Mouse (Mus musculus): ENCODE results near the gene Psapl1. TPM values are rescaled to one million over a fixed set of nuclear protein-coding genes. Genes with fewer than 3 reads are reported as not detected.
A peak's percentile ranks its signal among the peaks of the same experiment; 100 is the strongest.

The Psapl1 gene
- polyA plus RNA-seq, 1 experiment from 2014 or later = 0.17 TPM

DNA sequence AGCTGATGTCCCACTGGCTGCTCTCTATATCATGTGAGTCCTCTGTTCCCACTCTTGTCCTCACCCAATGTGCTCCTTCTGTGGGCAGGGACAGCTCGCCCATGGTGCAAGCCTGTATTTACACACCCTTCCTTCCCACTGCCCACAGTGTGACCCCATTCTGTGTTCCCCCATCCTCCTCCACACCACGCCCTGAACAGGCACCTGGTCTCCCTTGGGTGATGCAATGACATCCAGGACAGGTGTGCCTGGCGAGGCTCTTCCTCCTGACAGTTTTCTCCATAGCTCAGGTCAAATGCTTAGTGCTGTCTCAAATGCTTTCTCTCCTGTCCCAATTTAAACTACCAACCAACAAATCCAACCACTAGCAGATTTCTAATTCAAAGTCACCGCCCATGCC, 8.4 kb upstream of the Psapl1 start:
- Histone ChIP-seq H3K4me2 (replicated peaks) (no peak overlapping the region), H3K9me3 (ENCODE audit: control insufficient read depth, low read length) (no peaks in the 10 kb centered on the region), H3K36me3 (replicated peaks; ENCODE audit: control insufficient read depth, insufficient read depth) (no peaks in the 10 kb centered on the region), H3K4me3 (replicated peaks; ENCODE audit: low read length) (no peak overlapping the region), H3K27ac (no peak overlapping the region), H3K4me1 (replicated peaks; ENCODE audit: control insufficient read depth, insufficient read depth, low read length) (peaks cover 9% of the 10 kb centered on the region), H3K9ac (no peak overlapping the region), H3K27me3 (ENCODE audit: control insufficient read depth, insufficient read depth, low read length) (no peaks in the 10 kb centered on the region)
- DNase-seq (ENCODE audit: low spot score) (no peak), ATAC-seq (ENCODE audit: low FRiP score) (no peak)
- WGBS = 87% methylated on average over 4 of the region's 4 CpGs

DNA sequence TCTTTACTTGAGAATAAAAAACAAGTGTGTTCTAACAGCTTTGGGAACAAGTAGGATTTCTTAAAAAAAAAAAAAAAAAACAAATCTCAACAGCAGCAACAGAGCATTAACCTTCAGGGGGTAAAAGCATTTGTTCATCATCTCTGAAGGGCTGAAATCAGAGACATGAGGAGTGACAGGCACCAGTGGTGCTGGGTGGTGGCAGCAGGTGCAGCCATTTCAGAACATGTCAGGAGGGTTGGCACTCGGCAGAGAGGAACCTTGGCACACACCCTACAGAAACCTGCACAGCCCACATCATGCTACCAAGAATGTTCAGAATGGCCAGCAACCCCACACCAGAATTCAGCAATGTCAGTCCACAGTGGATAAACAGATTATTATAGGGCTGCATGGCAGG, 4.3 kb upstream of the Psapl1 start:
- DNase-seq (ENCODE audit: low spot score) (no peak), ATAC-seq (ENCODE audit: low FRiP score) (no peak)
- no peaks in the 10 kb centered on the region for H3K36me3 ChIP-seq (replicated peaks; ENCODE audit: control insufficient read depth, insufficient read depth)
- H3K9ac ChIP-seq = no peak overlapping the region
- H3K27ac ChIP-seq = no peak overlapping the region
- H3K4me2 ChIP-seq (replicated peaks) = no peak overlapping the region
- peaks cover 6% of the 10 kb centered on the region for H3K4me1 ChIP-seq (replicated peaks; ENCODE audit: control insufficient read depth, insufficient read depth, low read length)
- no peak overlapping the region for H3K4me3 ChIP-seq (replicated peaks; ENCODE audit: low read length)
- H3K27me3 ChIP-seq (ENCODE audit: control insufficient read depth, insufficient read depth, low read length) = no peaks in the 10 kb centered on the region
- H3K9me3 ChIP-seq (ENCODE audit: control insufficient read depth, low read length) = no peaks in the 10 kb centered on the region
- whole genome bisulfite sequencing = 76% methylated on average over 1 of the region's 1 CpGs

- no peaks in the 10 kb centered on the region for H3K27me3 ChIP-seq (ENCODE audit: control insufficient read depth, insufficient read depth, low read length)
- H3K9me3 ChIP-seq (ENCODE audit: control insufficient read depth, low read length) = no peaks in the 10 kb centered on the region
- H3K4me1 ChIP-seq (replicated peaks; ENCODE audit: control insufficient read depth, insufficient read depth, low read length) = no peaks in the 10 kb centered on the region
- H3K36me3 ChIP-seq (replicated peaks; ENCODE audit: control insufficient read depth, insufficient read depth) = no peaks in the 10 kb centered on the region
- H3K4me3 ChIP-seq (replicated peaks; ENCODE audit: low read length) = no peak overlapping the region
- no peak overlapping the region for H3K27ac ChIP-seq
- H3K9ac ChIP-seq = no peak overlapping the region
- H3K4me2 ChIP-seq (replicated peaks) = no peak overlapping the region
- 83% methylated on average over 5 of the region's 5 CpGs for WGBS
- DNase-seq (ENCODE audit: low spot score) (no peak), ATAC-seq (ENCODE audit: low FRiP score) (no peak)
Measured at GRCm38 (mm10) chr5:36202781-36203180, 1.0 kb upstream of the Psapl1 start.

DNA sequence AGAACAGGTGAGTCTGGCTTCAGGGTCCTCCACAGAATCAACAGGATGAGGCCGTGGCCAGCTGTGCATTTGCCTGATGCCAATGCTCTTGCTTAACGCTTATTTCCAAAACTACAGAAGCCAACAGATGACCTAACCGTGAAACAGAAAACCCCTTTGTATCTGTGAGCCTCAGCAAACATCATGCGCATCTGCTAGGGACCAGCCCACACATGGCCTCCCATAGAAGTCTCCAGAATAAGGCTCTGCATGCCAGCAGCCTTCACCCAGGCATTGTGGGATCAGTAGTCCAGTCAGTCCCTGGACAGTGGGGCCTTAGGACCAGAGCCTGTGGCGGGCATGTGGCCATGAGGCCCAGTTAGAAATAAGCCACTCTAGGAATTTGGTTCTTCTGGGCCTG, 400 bp upstream of the Psapl1 start:
- 85% methylated on average over 5 of the region's 5 CpGs for WGBS
- H3K9me3 ChIP-seq (ENCODE audit: control insufficient read depth, low read length) = no peaks in the 10 kb centered on the region
- H3K27me3 ChIP-seq (ENCODE audit: control insufficient read depth, insufficient read depth, low read length) = no peaks in the 10 kb centered on the region
- no peak for DNase-seq (ENCODE audit: low spot score)
- no peak for ATAC-seq (ENCODE audit: low FRiP score)
- no peak overlapping the region for H3K4me3 ChIP-seq (replicated peaks; ENCODE audit: low read length)
- no peak overlapping the region for H3K4me2 ChIP-seq (replicated peaks)
- H3K27ac ChIP-seq = no peak overlapping the region
- H3K36me3 ChIP-seq (replicated peaks; ENCODE audit: control insufficient read depth, insufficient read depth) = no peaks in the 10 kb centered on the region
- no peak overlapping the region for H3K9ac ChIP-seq
- no peaks in the 10 kb centered on the region for H3K4me1 ChIP-seq (replicated peaks; ENCODE audit: control insufficient read depth, insufficient read depth, low read length)

- no peaks in the 10 kb centered on the region for H3K36me3 ChIP-seq (replicated peaks; ENCODE audit: control insufficient read depth, insufficient read depth)
- WGBS = 83% methylated on average over 11 of the region's 11 CpGs
- H3K4me2 ChIP-seq (replicated peaks) = no peak overlapping the region
- DNase-seq (ENCODE audit: low spot score) (no peak), ATAC-seq (ENCODE audit: low FRiP score) (no peak)
- H3K27me3 ChIP-seq (ENCODE audit: control insufficient read depth, insufficient read depth, low read length) = no peaks in the 10 kb centered on the region
- H3K4me1 ChIP-seq (replicated peaks; ENCODE audit: control insufficient read depth, insufficient read depth, low read length) = no peaks in the 10 kb centered on the region
- H3K9me3 ChIP-seq (ENCODE audit: control insufficient read depth, low read length) = no peaks in the 10 kb centered on the region
- no peak overlapping the region for H3K27ac ChIP-seq
- H3K4me3 ChIP-seq (replicated peaks; ENCODE audit: low read length) = no peak overlapping the region
- no peak overlapping the region for H3K9ac ChIP-seq
Measured at GRCm38 (mm10) chr5:36205397-36205796, 1.6 kb downstream of the Psapl1 start.

DNA sequence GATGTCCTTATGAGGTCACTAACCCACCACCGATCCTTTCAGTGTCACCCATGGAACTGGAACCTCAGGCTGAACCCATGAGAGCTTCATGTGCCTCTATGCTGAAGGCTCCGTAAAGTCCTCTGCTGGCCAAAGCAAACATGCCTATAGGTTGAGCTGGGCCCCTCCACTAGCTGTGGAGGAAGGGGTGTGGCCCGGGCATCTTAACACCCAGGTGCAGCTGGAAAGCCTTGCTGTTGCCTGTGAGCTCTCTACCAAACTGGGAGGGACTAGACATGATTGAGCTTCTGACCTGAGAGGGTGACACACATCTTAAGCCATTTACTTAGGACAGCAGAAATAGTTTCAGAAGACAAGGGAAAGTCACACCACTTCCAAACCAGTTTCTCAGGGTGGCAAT, 5.0 kb downstream of the Psapl1 start:
- DNase-seq (ENCODE audit: low spot score) (no peak), ATAC-seq (ENCODE audit: low FRiP score) (no peak)
- no peaks in the 10 kb centered on the region for H3K27me3 ChIP-seq (ENCODE audit: control insufficient read depth, insufficient read depth, low read length)

GRCm38 (mm10) chr5:36213310-36213709, 9.5 kb downstream of the Psapl1 start:
- Histone ChIP-seq H3K9ac (no peak overlapping the region), H3K36me3 (replicated peaks; ENCODE audit: control insufficient read depth, insufficient read depth) (no peaks in the 10 kb centered on the region), H3K9me3 (ENCODE audit: control insufficient read depth, low read length) (no peaks in the 10 kb centered on the region), H3K27ac (no peak overlapping the region), H3K4me1 (replicated peaks; ENCODE audit: control insufficient read depth, insufficient read depth, low read length) (0 out of 2 replicates have a peak, but pooled peaks cover 4% of the 10 kb centered on the region), H3K27me3 (ENCODE audit: control insufficient read depth, insufficient read depth, low read length) (no peaks in the 10 kb centered on the region), H3K4me2 (replicated peaks) (no peak overlapping the region), H3K4me3 (replicated peaks; ENCODE audit: low read length) (no peak overlapping the region)
- no peak for ATAC-seq (ENCODE audit: low FRiP score)
- DNase-seq (ENCODE audit: low spot score) = no peak
- 72% methylated on average over 10 of the region's 10 CpGs for WGBS

More for the DNA sequence above, 5.0 kb downstream of the Psapl1 start:
- no peaks in the 10 kb centered on the region for H3K9me3 ChIP-seq (ENCODE audit: control insufficient read depth, low read length)
- H3K9ac ChIP-seq = no peak overlapping the region
- H3K4me3 ChIP-seq (replicated peaks; ENCODE audit: low read length) = no peak overlapping the region
- H3K4me2 ChIP-seq (replicated peaks) = no peak overlapping the region
- H3K27ac ChIP-seq = no peak overlapping the region
- WGBS = 95% methylated on average over 3 of the region's 3 CpGs
- 0 out of 2 replicates have a peak, but pooled peaks cover 4% of the 10 kb centered on the region for H3K4me1 ChIP-seq (replicated peaks; ENCODE audit: control insufficient read depth, insufficient read depth, low read length)
- H3K36me3 ChIP-seq (replicated peaks; ENCODE audit: control insufficient read depth, insufficient read depth) = no peaks in the 10 kb centered on the region

- DNase-seq (ENCODE audit: low spot score) (no peak), ATAC-seq (ENCODE audit: low FRiP score) (0 out of 2 replicates have a peak, but pooled peaks have one; percentile 15)
- no peak overlapping the region for H3K27ac ChIP-seq
- 59% methylated on average over 4 of the region's 4 CpGs for WGBS
- no peak overlapping the region for H3K4me2 ChIP-seq (replicated peaks)
- H3K27me3 ChIP-seq (ENCODE audit: control insufficient read depth, insufficient read depth, low read length) = no peaks in the 10 kb centered on the region
- H3K4me1 ChIP-seq (replicated peaks; ENCODE audit: control insufficient read depth, insufficient read depth, low read length) = 0 out of 2 replicates have a peak, but pooled peaks cover 3% of the 10 kb centered on the region
- no peaks in the 10 kb centered on the region for H3K36me3 ChIP-seq (replicated peaks; ENCODE audit: control insufficient read depth, insufficient read depth)
- no peak overlapping the region for H3K9ac ChIP-seq
- H3K4me3 ChIP-seq (replicated peaks; ENCODE audit: low read length) = no peak overlapping the region
- H3K9me3 ChIP-seq (ENCODE audit: control insufficient read depth, low read length) = no peaks in the 10 kb centered on the region
Measured at GRCm38 (mm10) chr5:36220105-36220504, 16.3 kb downstream of the Psapl1 start.

DNA sequence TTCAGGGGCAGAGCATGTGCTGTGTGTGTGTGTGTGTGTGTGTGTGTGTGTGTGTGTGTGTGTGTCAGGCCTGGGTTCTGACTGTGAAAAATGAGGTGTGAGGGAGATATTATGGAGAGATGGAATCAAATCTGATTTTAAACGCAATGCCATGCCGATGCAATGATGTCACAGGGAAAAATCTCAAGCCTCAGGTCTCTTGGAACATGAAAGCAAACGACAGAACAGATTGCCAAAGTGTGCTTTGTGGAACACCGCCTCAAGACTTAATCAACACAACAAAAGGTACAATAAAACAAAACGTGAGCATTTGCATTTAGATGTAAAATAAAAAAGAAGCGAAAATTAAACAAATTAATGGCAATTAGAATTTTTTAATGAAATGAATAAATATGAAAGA, 16.8 kb downstream of the Psapl1 start:
- DNase-seq (ENCODE audit: low spot score) (no peak), ATAC-seq (ENCODE audit: low FRiP score) (no peak)
- Histone ChIP-seq H3K4me3 (replicated peaks; ENCODE audit: low read length) (no peak overlapping the region), H3K27me3 (ENCODE audit: control insufficient read depth, insufficient read depth, low read length) (no peaks in the 10 kb centered on the region), H3K27ac (no peak overlapping the region), H3K4me2 (replicated peaks) (no peak overlapping the region), H3K36me3 (replicated peaks; ENCODE audit: control insufficient read depth, insufficient read depth) (no peaks in the 10 kb centered on the region), H3K9ac (no peak overlapping the region), H3K9me3 (ENCODE audit: control insufficient read depth, low read length) (no peaks in the 10 kb centered on the region), H3K4me1 (replicated peaks; ENCODE audit: control insufficient read depth, insufficient read depth, low read length) (peaks cover 8% of the 10 kb centered on the region; the same call in 1 of the 2 replicates)
- WGBS = 44% methylated on average over 6 of the region's 6 CpGs

- no peaks in the 10 kb centered on the region for H3K27me3 ChIP-seq (ENCODE audit: control insufficient read depth, insufficient read depth, low read length)
- no peak overlapping the region for H3K4me3 ChIP-seq (replicated peaks; ENCODE audit: low read length)
- ATAC-seq (ENCODE audit: low FRiP score) = no peak
- 59% methylated on average over 6 of the region's 6 CpGs for whole genome bisulfite sequencing
- peak; percentile 54 for DNase-seq (ENCODE audit: low spot score)
- H3K36me3 ChIP-seq (replicated peaks; ENCODE audit: control insufficient read depth, insufficient read depth) = no peaks in the 10 kb centered on the region
- no peak overlapping the region for H3K9ac ChIP-seq
- peaks cover 31% of the 10 kb centered on the region for H3K4me1 ChIP-seq (replicated peaks; ENCODE audit: control insufficient read depth, insufficient read depth, low read length)
- H3K4me2 ChIP-seq (replicated peaks) = no peak overlapping the region
- no peak overlapping the region for H3K27ac ChIP-seq
- H3K9me3 ChIP-seq (ENCODE audit: control insufficient read depth, low read length) = no peaks in the 10 kb centered on the region
Measured at GRCm38 (mm10) chr5:36223787-36224186, 20.0 kb downstream of the Psapl1 start.

Data from hindbrain, embryonic 14.5 days (tissue).